Mouse (Mus musculus): Measurements from ENCODE around the gene Rangrf.
"Not testable (repeated sequence)": the region's sequence is repeated elsewhere in the genome, so short reads cannot be mapped to it uniquely, and the experiment has no call there.

The Rangrf gene

DNA sequence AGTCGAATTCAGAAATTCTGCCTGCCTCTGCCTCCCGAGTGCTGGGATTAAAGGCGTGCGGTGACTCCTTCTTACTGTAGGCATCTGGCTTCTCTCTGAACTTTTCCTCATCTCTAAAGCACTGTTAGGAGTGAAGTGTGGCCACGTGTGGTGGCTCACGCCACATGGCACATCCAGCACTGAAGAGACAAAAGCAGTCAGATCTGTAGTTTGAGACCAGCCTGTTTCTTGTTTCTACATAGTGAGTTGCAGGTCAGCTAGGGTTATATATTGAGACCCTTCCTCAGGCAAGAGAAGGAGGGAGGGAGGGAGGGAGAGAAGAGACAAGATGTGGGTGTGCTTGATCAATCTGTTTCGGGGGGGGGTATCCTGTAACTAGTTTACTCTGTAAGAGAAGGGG is at the start of gene Rangrf:
TSS of gene Rangrf (minus strand) at position 101 of the 400 bp plus-strand sequence.
- no peak for DNase-seq (ENCODE audit: low spot score in 2 of 2)

DNA sequence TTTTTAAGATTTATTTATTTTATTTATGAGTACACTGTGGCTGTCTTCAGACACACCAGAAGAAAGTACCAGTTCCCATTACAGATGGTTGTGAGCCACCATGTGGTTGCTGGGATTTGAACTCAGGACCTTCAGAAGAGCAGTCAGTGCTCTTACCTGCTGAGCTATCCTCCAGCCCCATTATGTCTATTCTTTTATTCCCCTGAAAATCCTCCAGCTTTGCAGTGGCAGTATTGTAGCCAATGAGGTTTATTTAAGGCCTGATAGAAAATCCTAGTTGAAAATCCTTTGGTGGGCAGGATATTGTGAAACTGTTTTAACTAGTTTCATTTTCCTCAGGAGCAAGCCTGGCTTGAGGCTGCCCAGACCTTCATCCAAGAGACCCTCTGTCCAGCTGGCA is 45.7 kb upstream of the Rangrf start:
- DNase-seq (ENCODE audit: low spot score in 2 of 2) = no peak

DNA sequence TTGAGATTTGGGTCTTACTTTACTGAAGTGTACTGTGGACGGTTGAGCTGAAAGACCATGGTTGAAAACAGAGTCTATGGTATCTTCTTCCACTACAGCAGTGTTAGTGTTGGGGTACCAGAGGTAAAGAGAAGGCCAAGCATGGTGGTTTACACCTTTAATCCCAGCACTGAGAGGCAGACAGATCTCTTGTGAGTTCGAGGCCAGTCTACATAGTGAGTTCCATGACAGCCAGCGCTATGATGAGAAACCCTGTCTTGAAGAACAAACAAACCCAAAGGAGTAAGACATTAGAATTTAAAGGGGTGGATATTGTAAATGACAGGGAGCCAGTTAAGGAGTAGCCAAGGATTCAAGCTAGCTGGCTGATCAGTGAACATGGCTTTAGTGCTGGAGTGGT is 41.8 kb upstream of the Rangrf start:
- no peak for DNase-seq (ENCODE audit: low spot score in 2 of 2)

DNA sequence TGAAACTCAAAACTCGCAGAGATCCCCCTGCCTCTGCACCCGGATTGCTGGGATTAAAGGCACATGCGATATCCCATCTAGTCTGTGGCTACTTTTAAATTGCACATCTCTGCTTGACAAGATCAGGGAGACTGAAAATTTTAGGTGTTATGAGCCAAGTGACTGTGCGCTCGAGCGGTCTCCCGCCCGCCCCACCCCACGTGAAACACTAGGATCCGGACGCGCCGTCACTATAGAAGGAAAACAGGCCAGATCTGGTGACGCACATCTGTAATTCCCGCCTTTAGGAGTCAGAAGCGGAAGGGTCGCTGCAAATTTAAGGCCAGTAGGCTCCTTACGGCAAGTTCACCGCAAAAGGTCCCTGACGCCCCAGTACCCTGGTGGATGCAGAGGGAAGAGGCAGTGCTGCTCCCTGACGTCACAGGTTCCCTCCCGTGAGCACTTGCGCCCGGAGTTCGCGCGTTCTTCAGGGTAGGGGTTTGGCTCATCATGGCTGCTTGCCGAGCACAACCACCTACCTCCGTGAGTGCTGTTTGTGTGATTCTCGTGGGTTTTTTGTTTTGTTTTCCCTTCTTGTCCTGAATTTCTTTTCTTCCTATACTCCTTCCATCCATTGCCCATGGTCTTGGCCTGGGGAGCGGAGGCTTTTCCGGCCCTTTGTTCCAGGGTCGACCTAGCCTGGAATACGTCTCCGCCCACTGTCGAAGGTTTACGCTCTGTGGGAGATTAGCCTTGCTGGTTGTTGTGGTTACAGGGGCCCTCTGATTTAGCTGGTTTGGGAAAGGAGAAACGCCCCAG is 40.9 kb upstream of the Rangrf start, which contains the start of gene Ctc1:
TSS of gene Ctc1 (plus strand) at position 268 of the 798 bp plus-strand sequence.
- DNase-seq (ENCODE audit: low spot score in 2 of 2) = peak; percentile 89 to 92

DNA sequence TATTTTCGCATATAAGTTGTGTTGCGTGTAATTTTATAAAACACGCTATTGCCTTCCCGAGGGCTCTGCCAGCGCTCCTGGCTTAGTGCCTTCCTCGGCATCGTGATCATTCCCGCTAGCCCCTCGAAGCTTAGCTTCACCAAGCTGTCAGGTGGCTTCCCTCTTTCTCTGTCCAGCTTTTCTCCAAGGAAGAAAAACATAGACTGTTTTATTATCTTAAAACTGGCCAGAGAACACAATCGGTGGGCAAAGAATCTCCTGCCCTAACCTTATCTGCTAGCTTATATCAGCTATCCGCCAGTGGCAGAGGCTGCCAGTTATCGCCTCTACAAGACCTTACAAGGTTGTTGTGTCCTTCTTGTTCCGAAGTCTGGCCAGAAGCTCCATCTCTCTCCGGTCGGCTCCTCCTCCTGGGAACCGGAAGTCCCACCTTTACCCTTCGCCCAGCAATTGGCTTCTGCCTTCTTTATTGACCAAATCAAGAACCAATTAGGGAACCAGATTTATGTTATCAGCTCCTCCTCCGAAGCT is 37.2 kb upstream of the Rangrf start:
- peak; percentile 87 to 89 for DNase-seq (ENCODE audit: low spot score in 2 of 2)

DNA sequence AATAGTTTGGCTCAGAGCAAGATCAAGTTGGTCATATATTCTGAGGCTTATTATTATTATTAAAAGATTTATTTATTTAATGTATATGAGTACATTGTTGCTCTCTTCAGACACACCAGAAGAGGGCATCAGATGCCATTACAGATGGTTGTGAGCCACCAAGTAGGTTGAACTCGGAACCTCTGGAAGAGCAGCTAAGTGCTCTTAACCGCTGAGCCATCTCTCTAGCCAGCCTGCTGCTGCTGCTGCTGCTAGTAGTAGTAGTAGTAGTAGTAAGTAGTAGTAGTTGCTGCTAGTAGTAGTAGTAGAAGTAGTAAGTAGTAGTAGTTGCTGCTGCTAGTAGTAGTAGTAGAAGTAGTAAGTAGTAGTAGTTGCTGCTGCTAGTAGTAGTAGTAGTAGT is 36.5 kb upstream of the Rangrf start:
- DNase-seq (ENCODE audit: low spot score in 2 of 2) = not testable (repeated sequence)

DNA sequence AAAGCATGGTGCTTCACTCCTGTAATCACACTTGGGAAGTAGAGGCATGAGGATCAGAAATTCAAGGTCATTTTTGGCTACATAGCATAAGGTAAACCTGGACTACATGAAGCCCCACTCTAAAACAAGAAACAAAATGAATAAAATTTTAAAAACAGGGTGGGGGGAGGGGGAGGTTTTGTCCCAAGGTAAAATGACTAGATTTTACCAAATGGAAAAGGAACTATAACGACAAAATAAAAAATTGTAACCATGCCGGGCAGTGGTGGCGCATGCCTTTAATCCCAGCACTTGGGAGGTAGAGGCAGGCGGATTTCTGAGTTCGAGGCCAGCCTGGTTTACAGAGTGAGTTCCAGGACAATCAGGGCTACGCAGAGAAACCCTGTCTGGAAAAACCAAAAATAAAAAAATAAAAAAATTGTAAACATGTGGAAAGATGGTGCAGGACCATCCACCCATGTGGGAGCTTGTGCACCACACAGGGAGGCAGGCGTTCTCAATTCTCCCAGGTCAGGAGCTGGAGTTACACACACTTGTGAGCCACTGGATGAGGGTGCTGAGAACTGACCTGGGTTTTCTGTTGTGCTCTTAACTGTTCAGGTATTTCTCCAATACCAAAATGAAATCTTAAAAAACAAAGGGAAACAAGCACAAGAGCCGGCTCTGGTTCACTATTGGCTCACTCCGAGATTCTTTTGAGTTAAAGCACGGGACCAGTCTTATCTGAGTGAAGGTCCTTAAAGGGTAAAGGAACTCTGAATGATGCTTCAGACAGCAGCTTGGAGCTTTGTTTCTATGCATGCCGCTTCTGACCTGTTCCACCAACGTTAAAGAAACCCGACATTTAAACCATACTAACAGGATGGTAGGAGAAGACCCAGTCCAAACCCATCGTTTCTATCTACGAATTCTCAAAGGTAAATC is 35.7 kb upstream of the Rangrf start:
- no peak for DNase-seq (ENCODE audit: low spot score in 2 of 2)

DNA sequence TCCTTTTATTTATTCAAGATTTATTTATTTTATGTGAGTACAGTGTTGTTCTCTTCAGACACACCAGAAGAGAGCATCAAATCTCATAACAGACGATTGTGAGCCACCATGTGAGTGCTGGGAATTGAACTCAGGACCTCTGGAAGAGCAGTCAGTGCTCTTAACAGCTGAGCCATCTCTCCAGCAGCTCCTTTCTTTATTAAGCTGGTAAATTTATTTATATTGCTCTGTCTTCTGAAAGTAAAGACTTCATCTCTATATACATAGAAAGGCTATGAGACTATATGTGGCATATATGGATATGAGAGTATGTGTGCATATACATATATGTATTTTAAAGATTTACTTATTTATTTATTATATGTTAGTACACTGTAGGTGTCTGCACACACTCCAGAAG is 34.5 kb upstream of the Rangrf start:
- DNase-seq (ENCODE audit: low spot score in 2 of 2) = no peak

DNA sequence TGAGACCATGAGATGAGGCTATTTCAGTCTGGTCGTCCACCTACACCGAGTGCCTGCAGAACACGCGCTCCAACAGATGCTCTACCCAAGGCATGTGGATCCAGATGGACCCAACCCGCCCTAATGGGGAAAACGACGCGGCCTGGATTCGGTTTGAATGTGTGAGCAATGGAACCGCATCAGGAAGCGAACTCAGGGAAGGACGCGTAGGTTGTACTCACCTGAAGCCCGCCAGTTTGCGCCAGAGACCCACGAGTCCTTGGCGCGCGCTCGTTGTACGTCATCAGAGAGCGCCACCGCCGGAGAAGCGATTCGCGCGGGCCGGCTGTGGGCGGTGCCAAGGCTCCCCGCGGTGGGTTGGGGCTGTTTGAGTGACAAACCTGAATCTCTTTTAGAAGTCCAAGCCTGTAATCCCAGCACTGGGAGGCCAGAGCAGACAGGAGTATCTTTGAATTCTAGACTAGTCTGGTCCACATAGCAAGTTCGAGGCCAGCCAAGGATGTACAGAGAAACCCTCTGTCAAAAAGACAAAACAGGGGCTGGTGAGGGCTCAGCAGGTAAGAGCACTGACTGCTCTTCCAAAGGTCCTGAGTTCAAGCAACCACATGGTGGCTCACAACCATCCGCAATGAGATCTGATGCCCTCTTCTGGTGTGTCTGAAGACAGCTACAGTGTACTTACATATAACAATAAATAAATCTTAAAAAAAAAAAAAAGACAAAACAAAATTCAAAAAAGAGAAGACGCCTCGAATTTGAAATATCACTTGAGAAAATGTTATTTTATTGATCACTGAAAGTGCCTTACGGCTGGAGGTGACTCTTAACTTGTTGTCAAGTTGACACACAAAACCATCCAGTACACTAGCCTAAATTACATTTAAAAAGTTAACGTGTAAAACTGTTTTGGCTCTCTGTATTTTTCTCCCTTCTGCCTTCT is 33.5 kb upstream of the Rangrf start, which contains the start of gene Pfas:
TSS of gene Pfas (minus strand) at position 279 of the 940 bp plus-strand sequence.
- DNase-seq (ENCODE audit: low spot score in 2 of 2) = peak; percentile 94 to 95

DNA sequence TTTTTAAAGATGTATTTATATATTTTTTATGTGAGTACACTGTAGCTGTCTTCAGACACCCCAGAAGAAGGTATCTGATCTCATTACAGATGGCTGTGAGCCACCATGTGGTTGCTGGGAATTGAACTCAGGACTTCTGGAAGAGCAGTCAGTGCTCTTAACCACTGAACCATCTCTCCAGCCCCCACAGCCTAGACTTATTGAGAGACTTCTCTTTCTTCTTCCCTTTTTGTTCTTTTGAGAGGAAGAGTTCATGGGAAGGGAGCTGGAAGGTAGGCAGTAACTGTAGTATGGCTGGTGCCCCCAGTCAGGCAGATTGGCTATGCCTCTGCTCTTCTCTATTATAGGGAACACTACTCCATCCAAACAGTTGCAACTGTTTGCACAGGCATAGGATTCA is 31.6 kb upstream of the Rangrf start:
- not testable (repeated sequence) for DNase-seq (ENCODE audit: low spot score in 2 of 2)

DNA sequence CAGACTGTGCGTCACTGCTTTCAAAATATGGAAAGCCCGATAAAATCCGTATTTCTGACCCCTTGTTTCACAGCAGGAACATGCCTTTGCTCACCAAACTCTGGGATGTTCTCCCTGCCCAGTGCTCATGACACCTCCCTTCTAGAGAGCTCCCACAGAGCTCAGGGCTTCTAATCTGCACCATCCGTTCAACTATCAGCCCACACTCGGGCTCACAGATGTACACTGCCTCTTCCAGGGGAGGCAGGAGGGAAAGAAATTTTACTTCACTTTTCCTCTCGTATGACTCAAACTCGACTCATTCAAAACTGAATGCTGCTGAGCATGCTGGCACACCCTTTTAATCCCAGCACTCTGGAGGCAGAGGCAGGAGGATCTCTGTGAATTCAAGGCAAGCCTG is 30.2 kb upstream of the Rangrf start:
- peak in 1 of 2 experiments; percentile 22 for DNase-seq (ENCODE audit: low spot score in 2 of 2)

DNA sequence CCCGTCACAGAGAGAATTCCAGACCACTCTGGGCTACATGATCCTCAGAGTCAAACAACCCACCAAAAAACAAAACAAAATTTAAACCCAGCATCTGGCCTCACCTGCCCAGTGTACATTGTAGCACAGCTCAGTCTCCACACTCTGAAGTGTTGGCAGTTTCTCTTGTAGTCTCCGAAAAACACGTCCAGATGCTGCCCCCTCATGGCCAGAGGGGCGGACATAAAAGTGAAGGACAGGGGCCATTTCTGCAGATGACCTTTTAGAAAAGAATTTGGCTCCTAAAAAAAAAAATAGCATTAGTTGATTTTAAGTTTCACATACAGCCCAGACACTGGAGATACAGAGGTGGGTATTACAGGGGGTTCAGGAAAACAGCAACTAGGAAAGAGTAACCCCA is 28.6 kb upstream of the Rangrf start:
- no peak for DNase-seq (ENCODE audit: low spot score in 2 of 2)

DNA sequence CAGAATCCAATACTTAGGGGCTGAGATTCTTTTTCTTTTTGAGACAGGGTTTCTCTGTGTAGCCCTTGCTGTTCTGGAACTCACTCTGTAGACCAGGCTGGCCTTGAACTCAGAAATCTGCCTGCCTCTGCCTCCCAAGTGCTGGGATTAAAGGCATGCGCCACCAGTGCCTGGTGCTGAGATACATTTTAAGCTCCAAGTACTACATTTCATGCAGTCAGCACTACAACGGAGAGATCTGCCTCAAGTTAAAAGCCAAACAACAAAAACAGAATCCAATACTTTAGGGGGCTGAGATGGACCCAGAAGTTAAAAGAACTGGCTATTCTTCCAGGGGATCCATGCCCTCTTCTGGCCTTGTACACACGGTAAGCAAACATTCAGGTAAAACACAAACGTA is 27.8 kb upstream of the Rangrf start:
- DNase-seq (ENCODE audit: low spot score in 2 of 2) = not testable (repeated sequence)

DNA sequence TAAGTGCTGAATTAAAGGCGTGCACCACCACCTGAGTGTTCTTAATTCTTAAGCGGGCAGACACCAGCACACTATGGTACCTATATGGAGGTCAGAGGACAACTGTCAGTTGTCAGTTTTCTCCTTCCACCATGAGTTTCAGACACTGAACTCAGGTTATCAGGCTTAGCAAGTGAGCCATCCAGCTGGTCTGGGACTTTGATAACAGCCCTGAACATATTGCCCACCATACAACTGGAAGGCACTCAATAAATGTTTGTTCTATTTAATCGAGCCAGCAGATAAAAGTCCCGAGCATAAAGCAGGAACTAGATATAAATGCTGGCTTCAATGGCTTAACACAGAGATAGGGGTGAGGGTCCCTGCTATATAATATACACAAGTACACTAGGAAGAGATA is 22.1 kb upstream of the Rangrf start:
- DNase-seq (ENCODE audit: low spot score in 2 of 2) = no peak

DNA sequence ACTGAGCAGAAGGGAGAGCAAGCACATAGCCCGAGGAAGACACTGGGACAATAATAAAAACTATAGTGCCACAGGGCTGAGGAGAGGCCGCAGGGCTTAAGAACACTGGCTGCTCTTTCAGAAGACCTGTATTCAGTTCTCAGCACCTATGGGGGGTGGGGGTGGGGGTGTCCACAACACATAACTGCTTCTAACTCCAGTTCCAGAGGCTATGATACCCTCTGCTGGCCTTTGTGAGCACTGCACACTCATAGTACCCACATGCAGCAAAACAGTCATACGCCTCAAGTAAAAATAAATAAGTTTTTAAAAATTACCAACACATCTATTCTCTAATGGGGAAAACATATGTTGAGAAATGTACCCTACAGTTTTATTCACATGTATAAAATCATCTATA is 19.4 kb upstream of the Rangrf start:
- no peak for DNase-seq (ENCODE audit: low spot score in 2 of 2)

DNA sequence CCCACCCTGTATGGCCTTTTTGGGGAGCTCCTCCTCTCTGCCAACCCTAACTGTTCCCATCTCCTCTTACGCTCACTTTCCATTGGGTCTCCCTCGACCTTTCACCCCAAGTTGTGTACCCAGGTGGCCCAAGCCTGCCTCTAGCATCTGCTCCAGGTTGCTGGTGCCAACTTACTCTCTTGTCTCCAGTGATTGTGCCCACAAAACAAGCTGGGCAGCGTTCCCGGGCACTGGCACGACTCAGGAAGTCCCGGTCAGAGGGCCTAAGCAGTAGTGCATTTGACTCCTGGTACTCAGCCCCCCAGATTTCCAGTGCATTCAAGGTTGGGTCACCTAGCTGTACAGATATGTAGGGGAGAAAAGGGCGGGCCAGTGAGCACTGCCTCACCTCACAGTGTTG is 18.1 kb upstream of the Rangrf start:
- no peak for DNase-seq (ENCODE audit: low spot score in 2 of 2)

DNA sequence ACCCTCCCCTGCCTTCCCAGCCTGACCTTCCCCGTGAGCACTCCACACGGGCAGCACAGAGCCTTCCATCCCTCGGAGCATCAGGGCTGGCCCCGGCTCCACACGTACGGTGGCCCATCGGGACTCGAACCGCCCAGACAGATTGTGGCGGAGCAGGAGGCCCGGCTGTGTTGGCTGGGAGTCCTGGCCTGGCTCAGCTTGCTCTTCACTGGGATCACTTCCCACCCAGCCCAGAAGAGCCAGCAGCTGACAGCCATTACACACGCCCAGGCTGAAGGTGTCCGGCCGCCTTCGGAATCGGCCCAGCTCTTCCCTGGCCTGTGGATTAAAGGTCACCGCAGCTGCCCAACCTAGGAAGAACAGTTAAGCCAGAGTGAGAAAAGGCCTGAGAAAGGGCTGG is 13.4 kb upstream of the Rangrf start:
- no peak for DNase-seq (ENCODE audit: low spot score in 2 of 2)

DNA sequence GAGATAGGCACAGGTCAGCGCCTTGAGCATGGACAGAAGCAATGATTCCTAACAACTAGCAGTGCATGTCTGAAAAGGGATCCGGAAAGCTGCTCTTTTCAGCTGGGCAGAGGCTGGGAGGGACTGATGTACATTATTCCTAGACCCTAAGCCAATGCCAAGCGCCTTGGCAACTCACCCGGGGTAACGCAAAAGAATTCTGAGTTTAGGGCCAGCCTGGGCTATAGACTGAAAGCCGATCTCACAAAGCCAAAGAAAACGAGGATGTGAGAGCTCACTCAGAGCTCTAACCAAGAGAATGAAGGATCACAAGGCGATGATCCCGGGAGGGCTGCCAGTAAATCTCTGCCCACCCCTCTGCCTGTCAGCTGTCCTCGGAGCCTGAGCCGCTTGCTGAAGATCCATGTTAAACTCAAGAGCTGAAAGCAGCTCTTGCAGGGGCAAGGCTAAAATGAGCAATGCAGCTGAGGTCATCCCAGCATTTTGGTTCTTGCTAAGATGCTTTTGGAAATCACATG is 12.4 kb upstream of the Rangrf start:
- DNase-seq (ENCODE audit: low spot score in 2 of 2) = no peak

DNA sequence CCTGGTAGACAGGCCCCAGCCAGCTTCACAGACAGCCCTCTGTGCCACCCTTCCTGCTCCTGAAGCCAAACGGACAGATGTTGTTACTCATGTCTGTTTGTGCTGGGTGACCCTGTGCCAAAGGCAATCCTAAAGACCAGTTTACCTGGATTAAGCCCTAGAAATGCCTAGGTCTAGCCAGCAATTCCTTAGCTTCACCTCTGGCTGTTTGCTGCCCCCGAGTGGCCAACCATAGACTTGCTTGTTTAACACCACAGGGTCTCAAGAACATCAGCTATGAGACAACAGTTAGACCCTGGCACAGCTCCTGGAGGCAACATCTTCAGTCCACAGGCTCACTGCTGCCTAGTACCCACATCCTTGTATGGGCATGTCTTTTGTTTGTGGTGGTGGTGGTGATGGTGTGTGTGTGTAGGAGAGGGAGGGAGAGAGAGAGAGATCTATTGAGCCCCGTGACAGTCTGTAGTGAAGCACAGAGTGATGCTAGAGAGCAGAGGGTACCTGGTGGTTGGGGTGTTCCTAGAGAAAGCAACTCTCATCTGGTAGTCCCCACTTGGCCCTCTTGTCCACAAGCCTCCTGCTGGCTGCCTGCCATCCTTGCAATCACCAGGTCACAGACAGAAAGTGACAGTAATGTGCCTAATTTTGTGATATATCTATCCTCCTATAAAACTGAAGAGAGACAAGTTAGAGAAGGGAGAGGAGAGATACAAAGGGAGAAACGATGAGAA is 7.8 kb upstream of the Rangrf start:
- peak; percentile 75 to 79 for DNase-seq (ENCODE audit: low spot score in 2 of 2)

DNA sequence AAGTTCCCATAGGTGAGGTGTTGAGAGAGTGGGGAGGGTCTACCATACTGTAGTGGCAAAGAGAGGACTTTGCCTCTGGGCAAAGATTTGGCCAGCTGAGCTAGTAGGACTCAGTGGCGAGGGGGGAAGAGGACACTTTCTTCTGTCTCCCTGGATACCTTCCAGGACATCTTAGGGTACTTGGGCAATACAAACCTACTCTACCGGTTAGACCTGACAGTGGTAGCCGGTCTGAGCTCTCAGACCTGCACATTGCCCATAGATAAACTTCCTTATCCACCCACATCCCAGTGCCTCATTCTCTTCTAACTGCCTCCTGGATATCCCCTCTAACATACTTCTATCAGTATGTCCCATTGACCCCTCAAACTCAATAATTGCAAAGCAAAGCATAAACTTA is 5.9 kb upstream of the Rangrf start:
- no peak for DNase-seq (ENCODE audit: low spot score in 2 of 2)

All from right cerebral cortex, adult 2 months (tissue).